Mouse (Mus musculus): Measurements from ENCODE around the gene Tbc1d1.

Gene Tbc1d1

GRCm38 (mm10) chr5:64160705-64161391 lies 4.7 kb downstream of the Tbc1d1 start:
- DNase-seq (ENCODE audit: low spot score): peak; percentile 12

- no peak for DNase-seq (ENCODE audit: low spot score)
Measured at GRCm38 (mm10) chr5:64161917-64162316, 5.8 kb downstream of the Tbc1d1 start.

GRCm38 (mm10) chr5:64162582-64162981 lies 6.5 kb downstream of the Tbc1d1 start:
- no peak for DNase-seq (ENCODE audit: low spot score)

GRCm38 (mm10) chr5:64164414-64164813 lies 8.3 kb downstream of the Tbc1d1 start:
- no peak for DNase-seq (ENCODE audit: low spot score)

GRCm38 (mm10) chr5:64165826-64166225 lies 9.7 kb downstream of the Tbc1d1 start:
- DNase-seq (ENCODE audit: low spot score): no peak

GRCm38 (mm10) chr5:64168990-64169540 lies 13.0 kb downstream of the Tbc1d1 start:
- DNase-seq (ENCODE audit: low spot score): no peak

GRCm38 (mm10) chr5:64172884-64173283 lies 16.8 kb downstream of the Tbc1d1 start:
- no peak for DNase-seq (ENCODE audit: low spot score)

GRCm38 (mm10) chr5:64173302-64173701 lies 17.2 kb downstream of the Tbc1d1 start:
- DNase-seq (ENCODE audit: low spot score): no peak

GRCm38 (mm10) chr5:64174429-64174935 lies 18.4 kb downstream of the Tbc1d1 start:
- no peak for DNase-seq (ENCODE audit: low spot score)

GRCm38 (mm10) chr5:64180548-64180947 lies 24.4 kb downstream of the Tbc1d1 start:
- no peak for DNase-seq (ENCODE audit: low spot score)

- no peak for DNase-seq (ENCODE audit: low spot score)
Measured at GRCm38 (mm10) chr5:64183712-64184111, 27.6 kb downstream of the Tbc1d1 start.

GRCm38 (mm10) chr5:64185257-64185656 lies 29.2 kb downstream of the Tbc1d1 start:
- no peak for DNase-seq (ENCODE audit: low spot score)

- DNase-seq (ENCODE audit: low spot score): no peak
Measured at GRCm38 (mm10) chr5:64186566-64186965, 30.5 kb downstream of the Tbc1d1 start.

GRCm38 (mm10) chr5:64188083-64188648 lies 32.1 kb downstream of the Tbc1d1 start:
- DNase-seq (ENCODE audit: low spot score): no peak

GRCm38 (mm10) chr5:64190892-64191291 lies 34.8 kb downstream of the Tbc1d1 start:
- DNase-seq (ENCODE audit: low spot score): no peak

- no peak for DNase-seq (ENCODE audit: low spot score)
Measured at GRCm38 (mm10) chr5:64193353-64193752, 37.2 kb downstream of the Tbc1d1 start.

- DNase-seq (ENCODE audit: low spot score): no peak
Measured at GRCm38 (mm10) chr5:64196250-64196865, 40.3 kb downstream of the Tbc1d1 start.

GRCm38 (mm10) chr5:64196866-64197321 lies 40.8 kb downstream of the Tbc1d1 start:
- no peak for DNase-seq (ENCODE audit: low spot score)

- no peak for DNase-seq (ENCODE audit: low spot score)
Measured at GRCm38 (mm10) chr5:64198624-64199023, 42.5 kb downstream of the Tbc1d1 start.

- no peak for DNase-seq (ENCODE audit: low spot score)
Measured at GRCm38 (mm10) chr5:64201071-64201470, 45.0 kb downstream of the Tbc1d1 start.

- DNase-seq (ENCODE audit: low spot score): peak; percentile 12
Measured at GRCm38 (mm10) chr5:64202306-64202705, 46.2 kb downstream of the Tbc1d1 start.

- no peak for DNase-seq (ENCODE audit: low spot score)
Measured at GRCm38 (mm10) chr5:64205610-64206009, 49.5 kb downstream of the Tbc1d1 start.

GRCm38 (mm10) chr5:64206431-64206830 lies 50.3 kb downstream of the Tbc1d1 start:
- DNase-seq (ENCODE audit: low spot score): no peak

All from spleen, adult 12 weeks (tissue).